Mouse (Mus musculus) erythroblast, adult 5-6 weeks (primary cell): Measurements from ENCODE around the gene Eml4. TPM values are rescaled to one million over a fixed set of nuclear protein-coding genes. Genes with fewer than 3 reads are reported as not detected.

Experiments used
- ATAC-seq: replicated peaks from 2 replicates; pipeline ENCODE4 v1.8.0; 2016; ENCODE audit warnings: moderate number of reproducible peaks, mild to moderate bottlenecking, moderate TSS enrichment, inconsistent platforms; ENCODE audit not compliant: poor library complexity, low FRiP score, severe bottlenecking
- total RNA-seq, 2 experiments: library from RNA; stranded (forward) in 1 of 2; stranded (reverse) in 1 of 2; fragments of 150-400 nt in 1 of 2; fragments of 200-764, 138-1000 nt in 1 of 2; gene quantifications; 2 replicates each; pipeline versions ENCODE4 v1.2.3 to v1.2.4; 2015 to 2017; ENCODE audit warnings: low replicate concordance in 2 of 2

Gene Eml4
- total RNA-seq, 2 experiments from 2014 or later, result 8.1 to 10.4 TPM

DNA sequence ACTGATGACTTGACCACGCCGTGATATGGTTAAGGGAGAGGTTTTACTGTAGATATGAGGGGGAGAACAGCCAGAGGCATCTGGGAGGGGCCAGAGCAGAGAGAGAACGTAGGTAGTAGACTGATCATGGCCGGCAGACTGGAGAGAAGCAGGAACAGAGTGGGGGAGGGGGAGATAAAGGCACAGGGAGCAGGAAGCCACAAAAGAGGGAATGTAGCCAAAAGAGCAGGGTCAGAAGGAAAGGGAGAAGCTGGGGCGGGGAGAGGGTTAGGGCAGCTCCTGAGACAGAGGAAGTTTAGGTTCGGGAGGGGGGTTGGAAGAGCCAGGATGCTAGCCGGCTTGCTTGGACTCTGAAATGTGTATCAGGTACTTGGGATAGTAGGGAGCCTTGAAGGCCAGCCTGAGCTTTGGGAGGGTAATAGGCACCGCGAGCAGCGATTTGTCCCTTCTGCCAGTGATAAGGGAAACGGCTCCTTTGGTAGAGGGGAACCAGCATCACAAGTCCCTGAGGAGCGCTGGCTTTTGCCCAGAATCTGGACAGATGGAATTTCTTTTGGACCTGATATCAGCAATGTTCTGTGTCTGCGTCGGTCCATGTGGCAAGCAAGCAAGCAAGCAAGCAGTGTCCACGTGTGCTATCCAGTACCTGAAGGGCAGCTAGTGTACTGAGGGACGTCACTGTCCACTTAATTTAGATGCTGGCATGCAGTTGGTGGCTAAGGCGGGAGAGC is 177.1 kb downstream of the Eml4 start:
- no peak for ATAC-seq

Other genes starting within 250 kb of the Eml4 start
- 1.5 TPM in 1 of 2 replicates, not detected in the other for gene Pkdcc, start 135.6 kb upstream of the Eml4 start, total RNA-seq (2015; ENCODE audit: low replicate concordance)
- not detected in 2 replicates for gene Pkdcc, start 135.6 kb upstream of the Eml4 start, total RNA-seq (2017; ENCODE audit: low replicate concordance)
- 86.7 and 92.8 TPM in 2 replicates for gene Cox7a2l, start 166.4 kb downstream of the Eml4 start, total RNA-seq (2015; ENCODE audit: low replicate concordance)
- gene Cox7a2l, start 166.4 kb downstream of the Eml4 start, total RNA-seq (2017; ENCODE audit: low replicate concordance), result 57.4 and 72.8 TPM in 2 replicates